Mouse (Mus musculus) monocyte, adult 2 months (primary cell): ENCODE results near the gene Il17a.
"Not testable (repeated sequence)": the region's sequence is repeated elsewhere in the genome, so short reads cannot be mapped to it uniquely, and the experiment has no call there.

Source experiments
- DNase-seq, 2 experiments: peaks; one replicate each; pipeline ENCODE4 v3.0.0; 2022; ENCODE audit warnings: low spot score in 2 of 2, low read depth in 1 of 2

The Il17a gene

DNA sequence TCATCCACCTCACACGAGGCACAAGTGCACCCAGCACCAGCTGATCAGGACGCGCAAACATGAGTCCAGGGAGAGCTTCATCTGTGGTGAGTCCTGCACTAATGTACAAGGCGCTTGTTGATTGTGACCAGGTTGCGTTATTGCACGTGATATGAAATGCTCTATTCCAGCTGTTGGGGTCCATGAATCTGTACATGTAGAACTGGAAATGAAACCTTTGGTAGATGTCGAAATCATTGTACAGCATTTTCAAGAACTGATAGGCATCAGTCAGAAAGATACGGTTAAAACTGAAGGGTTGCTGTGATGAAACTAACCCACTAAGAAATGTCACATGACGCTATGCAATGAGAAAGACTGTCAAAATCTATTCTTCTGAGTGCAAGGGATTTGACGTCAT is at the start of gene Il17a:
Il17a (plus strand) TSS at position 3 of the 400 bp plus-strand sequence.
- DNase-seq, result no peak

DNA sequence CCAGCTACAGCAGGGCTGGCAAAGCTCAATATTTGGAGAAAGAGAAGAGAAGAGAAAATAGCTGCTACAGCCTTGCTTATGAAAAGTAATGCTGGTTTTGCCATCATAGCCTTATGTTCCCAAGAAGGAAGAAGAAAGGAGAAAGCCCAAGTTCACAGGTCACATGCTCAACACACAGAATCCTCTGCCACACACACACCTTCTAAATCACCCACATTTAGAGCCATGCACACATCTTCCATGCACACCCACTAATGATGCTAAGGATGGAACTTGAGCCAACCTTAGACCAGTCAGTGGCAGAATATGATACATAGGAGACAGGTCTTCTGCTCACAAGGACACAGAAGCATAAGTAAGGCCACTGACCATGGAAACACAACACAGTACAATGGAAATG is 47.9 kb upstream of the Il17a start:
- DNase-seq, result no peak

DNA sequence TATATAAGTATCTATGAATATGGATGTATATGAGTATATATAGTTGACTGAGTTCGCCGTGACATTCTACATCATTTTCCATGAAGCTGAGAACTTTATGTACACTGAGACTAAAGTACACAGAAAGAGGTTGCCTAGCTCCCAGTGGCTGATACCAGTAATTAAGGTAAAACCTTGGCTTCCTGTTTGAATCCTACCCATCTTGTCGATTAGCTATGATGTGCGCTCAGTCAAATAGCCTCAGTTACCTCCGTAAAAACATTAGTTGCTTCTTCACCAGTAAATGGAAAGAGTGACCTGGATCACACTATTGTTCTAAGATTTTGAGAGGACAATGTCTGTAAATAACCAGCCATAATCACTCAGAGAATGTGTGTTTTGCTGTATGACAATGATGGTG is 47.3 kb upstream of the Il17a start:
- DNase-seq, result no peak

DNA sequence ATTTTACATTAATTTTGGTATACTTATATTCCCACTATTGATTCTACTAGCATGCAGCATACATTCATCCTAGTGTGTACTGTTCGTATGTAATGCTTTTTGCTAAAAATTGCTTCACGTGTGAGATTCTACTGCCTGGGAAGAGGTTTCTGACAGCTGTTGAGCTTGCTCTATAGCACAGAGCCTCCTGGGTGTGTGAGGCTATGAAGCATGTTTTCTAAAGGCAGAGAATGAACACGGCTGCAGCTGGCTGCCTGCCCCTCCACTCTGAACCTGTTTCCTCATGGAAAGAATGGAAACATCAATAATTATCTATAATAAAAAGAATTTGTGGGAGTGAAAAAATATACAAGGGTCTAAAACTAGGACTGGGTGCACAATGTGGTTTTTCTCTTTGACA is 46.9 kb upstream of the Il17a start:
- no peak for DNase-seq

DNA sequence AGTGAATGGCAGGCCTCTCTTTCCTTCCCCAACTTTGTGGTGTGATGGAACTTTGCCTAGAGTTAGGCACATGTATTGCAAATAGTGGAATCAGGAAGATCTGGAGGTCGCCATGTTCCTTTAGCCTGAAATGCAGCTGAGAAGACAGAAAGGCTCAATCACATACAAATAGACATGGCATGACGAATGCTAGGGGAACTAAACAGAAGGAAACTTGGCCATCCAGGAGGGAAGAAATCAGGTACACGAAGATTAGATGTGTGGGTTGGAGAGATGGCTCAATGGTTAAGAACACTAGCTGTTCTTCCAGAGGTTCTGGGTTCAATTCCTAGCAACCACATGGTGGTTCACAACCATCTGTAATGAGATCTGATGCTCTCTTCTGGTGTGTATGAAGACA is 46.3 kb upstream of the Il17a start:
- no peak for DNase-seq

DNA sequence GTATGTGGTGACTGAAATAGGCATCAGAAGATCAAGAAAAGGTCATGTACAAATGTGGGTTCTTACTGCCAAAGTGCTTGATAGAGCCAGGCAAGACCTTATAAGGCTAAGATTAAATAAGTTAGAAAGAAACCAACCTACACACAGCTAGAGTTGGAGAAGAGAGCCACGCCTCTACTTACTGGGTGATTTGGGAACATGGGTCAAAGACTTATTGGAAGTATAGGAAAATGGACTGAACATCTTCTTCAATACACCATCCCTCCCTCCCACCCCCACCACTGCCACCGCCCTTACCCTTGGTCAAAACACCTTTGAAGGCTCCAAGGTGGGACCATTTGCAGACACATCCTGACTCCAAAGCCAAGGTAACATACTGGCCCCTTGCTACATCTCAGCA is 45.3 kb upstream of the Il17a start:
- DNase-seq, result no peak

DNA sequence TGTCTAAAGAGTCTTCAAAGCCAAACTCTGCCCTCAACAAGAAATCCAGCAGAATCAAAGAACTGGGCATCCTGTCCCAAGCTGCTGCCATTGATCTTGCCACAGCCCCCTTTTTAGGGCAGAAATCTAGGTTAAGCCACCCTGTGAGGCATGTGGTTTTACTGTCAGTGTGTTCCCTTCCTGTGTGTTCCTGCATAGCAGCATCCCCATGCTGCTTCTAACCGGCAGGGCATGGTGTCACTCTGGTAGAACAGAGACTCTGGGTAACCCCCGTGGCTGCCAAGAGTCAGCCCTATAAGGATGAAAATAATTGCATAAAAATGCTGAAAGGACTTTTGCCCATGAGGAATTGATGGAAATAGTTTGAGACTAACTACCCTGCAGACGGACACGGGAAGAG is 44.8 kb upstream of the Il17a start:
- no peak for DNase-seq

DNA sequence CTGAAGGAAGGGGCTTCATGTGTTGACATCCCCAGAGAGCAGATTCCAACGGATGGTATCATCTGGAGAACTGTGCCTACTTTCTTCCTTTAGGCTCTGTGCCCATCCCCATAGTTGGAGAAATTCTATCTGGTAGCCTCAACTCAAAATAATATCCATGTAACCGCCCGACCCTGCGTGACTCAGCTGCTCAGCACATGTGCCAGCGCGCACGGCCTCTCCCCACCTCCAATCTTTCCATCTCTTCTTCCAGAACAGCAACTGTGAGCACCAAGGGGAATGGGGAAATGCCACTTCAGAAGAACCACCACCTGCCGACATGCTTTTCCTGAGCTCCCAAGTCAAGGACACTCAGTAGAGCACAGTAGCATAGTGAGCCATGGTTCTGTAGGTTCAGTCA is 39.4 kb upstream of the Il17a start:
- DNase-seq, result no peak

DNA sequence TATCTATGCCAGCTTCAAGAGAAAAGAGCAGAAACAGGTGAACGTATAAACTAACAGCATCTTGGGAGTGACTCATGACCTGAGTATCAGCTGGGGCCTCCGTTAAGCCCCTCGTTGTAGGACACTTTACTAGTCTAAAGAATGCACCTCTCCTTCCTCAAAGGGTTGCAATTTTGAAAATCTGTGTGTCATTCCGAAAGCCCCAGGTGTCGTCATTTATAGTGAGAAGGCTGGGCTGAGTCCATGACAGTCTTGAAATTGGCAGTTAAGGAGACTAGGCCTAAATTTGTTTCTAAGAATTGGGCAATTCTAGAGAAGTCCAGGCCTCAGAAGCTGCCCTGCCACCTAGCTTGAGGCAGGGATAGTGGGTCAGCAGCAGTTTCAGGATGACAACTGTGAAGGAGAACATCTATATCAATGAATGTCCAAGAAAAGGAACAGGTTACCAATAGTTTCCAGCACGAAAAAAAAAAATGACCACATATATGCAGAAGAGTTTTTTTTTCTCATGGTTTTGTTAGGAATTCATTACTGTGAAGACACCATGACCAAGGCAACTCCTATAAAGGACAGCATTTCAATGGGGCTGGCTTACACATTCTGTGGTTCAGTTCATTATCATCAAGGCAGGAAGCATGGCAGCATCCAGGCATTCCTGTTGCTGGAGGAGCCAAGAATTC is 36.9 kb upstream of the Il17a start:
- DNase-seq, result no peak

DNA sequence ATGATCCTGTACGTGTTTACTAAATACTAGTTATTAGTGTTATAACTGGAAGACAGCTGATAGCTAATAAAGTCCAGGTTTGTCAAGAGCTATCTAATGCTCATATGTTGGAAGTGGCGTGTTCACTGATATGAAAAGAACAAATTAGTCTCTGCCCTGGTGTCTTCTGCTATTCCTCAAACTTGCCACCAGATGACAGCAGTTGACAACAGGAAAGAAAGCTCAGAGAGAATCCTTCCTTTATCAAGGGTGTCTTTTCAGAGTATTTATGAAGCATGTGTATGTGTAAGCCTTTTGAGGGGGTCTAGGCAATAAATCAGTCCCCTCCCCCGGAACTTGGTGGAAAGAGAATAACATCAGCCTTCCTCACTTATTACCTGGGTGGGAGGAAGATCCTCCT is 30.7 kb upstream of the Il17a start:
- no peak for DNase-seq

DNA sequence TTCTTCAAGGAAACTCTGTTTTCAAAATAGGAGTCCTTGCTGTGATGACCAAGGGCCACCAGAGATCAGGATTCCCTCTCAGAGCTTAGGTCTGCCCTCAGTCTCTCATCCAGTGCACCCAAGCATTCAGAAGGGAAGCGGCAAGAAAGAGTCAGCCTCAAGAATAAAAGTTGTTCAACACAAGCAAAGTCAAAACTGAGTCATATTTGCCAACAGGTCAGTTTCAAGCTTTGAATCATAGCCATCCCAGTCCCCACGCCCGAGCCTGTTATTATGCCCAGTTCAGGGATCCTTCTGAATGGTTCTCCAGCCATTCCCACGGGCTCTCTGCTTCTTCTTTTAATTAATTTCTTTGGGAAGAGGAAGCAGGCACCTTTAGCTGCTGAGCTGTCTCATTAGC is 5.9 kb downstream of the Il17a start:
- no peak for DNase-seq

DNA sequence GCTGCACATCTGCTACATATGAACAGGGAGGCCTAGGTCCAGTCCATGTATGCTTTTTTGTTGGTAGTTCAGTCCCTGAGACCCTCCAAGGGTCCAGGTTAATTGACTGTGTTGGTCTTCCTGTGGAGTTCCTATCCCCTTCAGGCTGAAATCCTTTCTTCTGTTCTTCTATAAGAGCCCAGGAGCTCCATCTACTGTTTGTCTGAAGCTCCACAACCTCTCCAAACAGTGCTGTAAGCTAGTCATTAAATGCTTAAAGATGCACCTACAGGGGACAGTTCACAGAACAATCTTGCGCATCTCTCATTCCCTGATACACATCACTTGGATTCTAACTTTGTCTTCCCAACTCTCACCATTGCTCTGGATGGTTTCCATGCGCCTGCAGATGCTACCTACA is 7.8 kb downstream of the Il17a start:
- no peak for DNase-seq

DNA sequence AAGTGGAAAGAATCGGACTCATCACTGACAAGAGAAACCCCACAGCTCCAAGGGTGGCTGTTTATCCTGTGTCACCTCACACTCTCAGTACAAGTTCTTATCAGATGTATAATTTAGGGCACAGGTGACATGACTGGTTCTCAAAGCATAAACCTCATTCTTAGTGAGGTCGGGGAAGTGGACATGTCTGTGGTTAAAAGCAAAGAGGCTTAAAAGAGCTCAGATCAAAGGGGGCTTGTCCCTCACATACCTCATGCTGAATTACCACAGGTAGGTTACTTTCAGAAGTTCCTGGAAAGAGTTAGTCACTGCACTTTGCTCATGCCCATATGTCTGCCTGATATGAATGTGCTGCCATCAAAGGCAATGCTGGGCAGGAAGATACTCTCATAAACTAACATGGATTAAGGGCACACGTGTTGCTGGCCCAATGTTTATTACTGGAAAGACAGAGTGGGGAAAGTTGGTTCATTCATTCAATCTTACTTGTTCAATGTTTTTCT is 9.8 kb downstream of the Il17a start:
- no peak for DNase-seq

DNA sequence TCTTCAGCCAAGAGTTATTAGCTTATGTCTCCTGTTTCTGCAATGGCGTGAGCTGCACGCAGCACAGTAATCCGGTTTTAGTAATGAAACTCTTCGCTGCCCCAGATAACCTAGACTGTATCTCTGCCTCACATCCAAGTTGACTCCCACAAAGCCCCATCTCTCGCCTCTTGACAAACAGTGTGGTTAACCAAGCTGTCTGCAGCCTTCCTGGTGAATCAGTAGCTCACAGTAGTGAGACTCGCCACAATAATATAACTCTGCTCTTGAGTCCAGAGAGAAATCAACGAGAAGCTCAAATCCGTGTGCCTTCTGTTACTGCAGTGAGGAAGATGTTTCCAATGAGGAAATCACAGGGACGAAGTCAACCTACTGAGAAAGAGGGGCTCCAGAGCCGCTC is 23.7 kb downstream of the Il17a start:
- DNase-seq, result no peak

DNA sequence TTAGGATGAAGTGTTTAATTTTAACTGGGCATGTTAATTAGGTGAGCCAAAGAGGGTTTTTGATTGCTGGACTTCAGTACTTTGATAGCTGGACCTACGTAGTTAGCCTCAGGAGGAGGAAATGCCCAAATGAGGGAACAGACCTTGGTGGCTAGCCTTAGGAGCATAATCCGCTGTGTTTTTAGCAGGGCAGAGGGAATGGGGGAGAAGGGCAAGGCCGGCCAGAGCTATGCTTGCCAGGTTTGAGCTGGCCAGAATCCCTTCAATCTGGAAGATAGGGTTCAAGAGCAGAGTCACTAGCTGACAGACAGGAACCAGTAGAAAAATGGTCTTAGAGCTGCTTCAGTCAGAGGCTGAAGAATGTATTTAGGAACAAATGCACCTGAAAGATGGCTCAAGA is 26.9 kb downstream of the Il17a start:
- DNase-seq, result no peak

DNA sequence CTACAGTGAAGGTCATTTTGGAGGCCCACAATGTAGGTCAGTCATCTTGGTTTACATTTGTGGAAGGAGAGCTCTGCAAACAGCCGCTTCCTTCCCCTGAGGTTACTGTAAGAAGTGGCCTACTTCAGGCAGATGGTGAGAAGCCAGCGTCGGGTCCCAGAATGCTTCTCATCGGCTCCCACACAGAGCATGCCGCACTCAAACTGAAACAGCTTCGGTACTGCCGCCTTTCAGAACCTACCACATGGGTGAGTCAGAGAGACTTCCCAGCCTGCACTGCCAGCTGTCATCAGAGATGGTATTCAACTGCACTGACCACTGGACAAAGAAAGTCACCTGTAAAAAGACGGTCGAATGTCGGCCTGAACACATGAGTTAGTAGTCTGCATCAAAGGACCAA is 29.1 kb downstream of the Il17a start:
- no peak for DNase-seq

DNA sequence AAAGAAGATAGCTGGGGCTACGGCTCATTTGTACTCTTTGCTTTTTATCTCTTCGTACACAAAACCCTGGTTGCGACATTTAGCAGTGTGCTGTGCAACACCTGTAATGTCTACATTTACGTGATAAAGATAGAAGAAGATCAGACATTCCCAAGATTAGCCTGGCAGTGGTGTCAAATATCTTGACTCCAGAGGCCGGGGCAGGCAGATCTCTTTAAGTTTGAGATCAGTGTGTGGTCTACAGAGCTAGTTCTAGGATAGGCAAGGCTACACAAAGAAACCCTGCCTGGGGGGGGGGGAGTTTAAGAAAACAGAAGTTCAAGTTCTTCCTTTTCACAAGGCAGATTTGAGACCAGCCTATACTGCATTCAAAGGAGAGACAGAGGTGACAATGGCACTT is 29.6 kb downstream of the Il17a start:
- no peak for DNase-seq

DNA sequence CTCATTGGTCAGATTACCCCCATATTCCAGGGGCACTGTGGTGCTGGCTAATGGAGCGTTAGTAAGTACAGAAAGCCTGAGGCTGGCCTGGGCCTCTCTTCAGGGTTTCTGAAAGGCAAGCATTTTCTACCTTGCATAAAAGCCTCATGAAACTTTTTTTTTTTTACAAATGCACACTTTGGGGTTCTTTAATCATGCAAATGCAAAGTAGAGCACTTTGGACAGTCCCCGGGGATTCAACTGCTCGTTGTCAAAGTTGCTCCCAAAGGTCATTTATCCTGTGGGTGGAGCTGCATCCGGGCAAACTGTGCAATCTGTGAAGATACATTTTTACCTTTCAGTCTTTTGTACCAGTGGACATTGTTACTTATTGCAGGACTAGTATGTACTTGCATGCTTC is 30.7 kb downstream of the Il17a start:
- DNase-seq, result no peak

DNA sequence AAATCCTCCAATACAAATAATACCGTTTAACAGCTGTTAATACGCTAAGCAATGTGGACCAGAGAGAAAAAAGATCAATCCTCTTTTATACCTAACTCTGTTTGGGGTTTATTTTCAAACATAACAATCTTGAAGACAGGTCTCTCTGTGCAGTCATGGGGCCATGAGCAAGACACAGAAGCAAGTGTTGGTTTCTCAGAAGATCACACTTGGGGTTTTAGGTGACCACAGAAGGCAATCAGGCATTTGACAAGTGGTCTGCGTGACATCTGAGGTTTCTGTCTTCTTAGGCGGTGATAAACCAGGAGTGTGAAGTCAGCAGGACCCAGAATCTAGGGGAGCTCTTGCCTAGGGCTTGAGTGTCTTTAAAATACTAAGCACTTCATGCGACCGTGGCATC is 35.8 kb downstream of the Il17a start:
- DNase-seq, result no peak

DNA sequence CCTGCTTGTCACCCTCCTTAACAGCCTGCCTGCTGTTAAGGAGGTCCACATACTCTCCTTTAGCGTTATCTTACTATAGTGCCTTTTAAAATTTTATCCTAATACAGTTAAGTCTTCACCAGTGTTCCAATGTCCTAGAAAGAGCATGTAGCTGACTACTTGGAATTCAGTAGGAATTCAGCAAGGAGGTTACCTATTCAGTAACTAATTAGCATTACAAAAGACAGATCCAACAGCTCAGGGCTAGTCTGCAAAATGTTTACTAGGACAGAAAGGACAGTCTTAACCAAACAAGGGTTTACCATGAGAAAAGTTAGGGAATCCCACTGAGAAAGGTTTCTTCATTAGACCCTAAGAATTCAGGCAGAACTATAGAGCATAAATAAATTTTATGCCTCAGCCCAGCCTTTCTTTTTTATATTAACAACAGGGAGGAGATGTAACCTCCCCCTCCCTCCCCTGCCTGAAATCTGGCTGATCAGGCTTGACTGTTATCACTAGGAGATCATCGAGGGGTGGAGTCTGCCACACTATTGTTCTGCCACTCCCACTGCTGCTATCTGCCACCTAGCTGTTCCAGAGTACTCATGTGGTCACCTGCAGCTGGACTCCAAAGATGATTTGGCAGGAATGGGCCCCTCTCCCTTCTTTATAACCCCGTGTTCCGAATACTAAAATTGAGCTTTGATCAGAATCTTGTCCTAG is 43.5 kb downstream of the Il17a start:
- not testable (repeated sequence) for DNase-seq

DNA sequence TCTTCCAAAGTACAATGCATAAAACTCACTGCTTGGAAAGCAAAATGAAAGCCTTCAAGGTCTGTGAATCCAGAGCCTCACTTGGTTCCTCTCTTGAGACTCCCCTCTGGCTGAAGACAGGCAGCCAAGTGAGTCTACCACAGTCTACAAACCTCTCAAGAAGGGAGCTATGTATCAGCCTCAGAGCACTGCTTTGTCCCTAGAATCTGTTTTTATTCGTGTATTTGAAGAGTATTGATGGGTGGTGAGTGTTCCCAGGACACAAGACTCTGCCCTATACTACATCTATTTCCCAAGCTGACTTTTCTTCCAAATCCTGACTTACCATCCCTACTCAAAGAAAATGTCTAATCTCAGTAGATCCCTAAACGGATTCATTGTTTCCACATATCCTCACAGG is 47.7 kb downstream of the Il17a start:
- no peak for DNase-seq
